Mouse (Mus musculus) embryonic fibroblast, embryonic 13.5 days (primary cell): ENCODE results near the gene Evi5.

Experiments used
- CTCF ChIP-seq: IDR thresholded peaks from 2 replicates; pipeline ENCODE4 v1.5.1; 2011; ENCODE audit warnings: mild to moderate bottlenecking, control low read depth, low read length, moderate library complexity, borderline replicate concordance; ENCODE audit not compliant: insufficient read depth
- POLR2A ChIP-seq: IDR thresholded peaks from 2 replicates; pipeline ENCODE4 v1.6.1; 2011; ENCODE audit warnings: low read depth, mild to moderate bottlenecking, control low read depth, low read length, moderate library complexity

- no peak for TF ChIP-seq CTCF
- no peak for TF ChIP-seq POLR2A
Observed at GRCm38 (mm10) chr5:107834287-107834686, 40.6 kb downstream of the Evi5 start.
